Mouse (Mus musculus): ENCODE measurements around the gene Ssh1.

GRCm38 (mm10) chr5:113933889-113934288, 59.8 kb downstream of the Ssh1 start:
- TF ChIP-seq GATA1 (IDR thresholded peaks at IDR 0.05; ENCODE audit: borderline replicate concordance, low read length) (no peak), FLI1 (IDR thresholded peaks at IDR 0.05; ENCODE audit: low read length) (no peak)

All from megakaryocyte, embryonic 14.5 days (primary cell).